Mouse (Mus musculus): Measurements from ENCODE around the gene Ptcra. TPM values are rescaled to one million over a fixed set of nuclear protein-coding genes. Genes with fewer than 3 reads are reported as not detected.

The Ptcra gene
- total and polyA plus RNA-seq, 2 experiments from 2014 or later, result 0.23 TPM; not detected in 1

DNA sequence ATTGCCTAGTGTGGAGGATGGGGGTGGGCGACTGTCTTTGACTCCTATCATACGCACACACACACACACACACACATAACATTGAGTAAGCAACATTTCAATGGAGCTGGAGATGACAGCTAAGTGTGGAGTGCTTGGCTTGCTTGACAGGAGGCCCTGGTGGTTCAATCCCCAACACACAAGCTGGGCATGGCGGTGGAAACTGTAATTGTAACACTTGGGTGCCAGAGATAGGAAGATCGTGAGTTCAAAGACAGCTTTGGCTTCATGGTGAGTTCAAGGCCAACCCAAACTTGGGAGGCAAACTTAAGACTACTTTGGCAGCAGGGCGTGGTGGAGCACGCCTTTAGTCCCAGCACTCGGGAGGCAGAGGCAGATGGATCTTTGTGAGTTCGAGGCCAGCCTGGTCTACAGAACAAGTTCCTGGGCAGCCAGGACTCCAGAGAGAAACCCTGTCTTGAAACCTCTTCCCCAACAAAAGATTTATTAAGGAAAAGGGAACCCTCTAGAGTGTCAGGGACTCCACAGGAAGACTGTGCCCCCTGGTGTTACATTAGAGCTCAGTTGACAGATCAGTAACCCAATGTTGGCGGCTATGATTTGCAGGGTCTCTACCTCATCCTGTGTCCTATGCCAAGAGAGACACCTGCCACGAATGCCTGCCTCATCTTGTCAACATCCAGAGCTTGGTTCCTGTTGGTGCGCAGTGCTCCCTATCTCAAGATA is 48.6 kb downstream of the Ptcra start:
- H3K9me3 ChIP-seq (ENCODE audit: low read length), result no peaks in the 10 kb centered on the region
- no peak overlapping the region for H3K27ac ChIP-seq (ENCODE audit: low read depth, low read length)
- no peaks in the 10 kb centered on the region for H3K27me3 ChIP-seq (ENCODE audit: insufficient read depth, low read length)
- 95% methylated on average over 11 of the region's 11 CpGs for WGBS
- peaks cover 19% of the 10 kb centered on the region for H3K36me3 ChIP-seq (ENCODE audit: insufficient read depth)
- no peak for TF ChIP-seq CTCF (IDR thresholded peaks at IDR 0.05; ENCODE audit: low read depth)
- no peak overlapping the region for H3K4me3 ChIP-seq (ENCODE audit: low read depth, low read length)
- ATAC-seq, result no peak
- H3K4me2 ChIP-seq (ENCODE audit: low read depth), result no peak overlapping the region
- no peak overlapping the region for H3K9ac ChIP-seq
- no peaks in the 10 kb centered on the region for H3K4me1 ChIP-seq (ENCODE audit: insufficient read depth)
- no peak for DNase-seq

DNA sequence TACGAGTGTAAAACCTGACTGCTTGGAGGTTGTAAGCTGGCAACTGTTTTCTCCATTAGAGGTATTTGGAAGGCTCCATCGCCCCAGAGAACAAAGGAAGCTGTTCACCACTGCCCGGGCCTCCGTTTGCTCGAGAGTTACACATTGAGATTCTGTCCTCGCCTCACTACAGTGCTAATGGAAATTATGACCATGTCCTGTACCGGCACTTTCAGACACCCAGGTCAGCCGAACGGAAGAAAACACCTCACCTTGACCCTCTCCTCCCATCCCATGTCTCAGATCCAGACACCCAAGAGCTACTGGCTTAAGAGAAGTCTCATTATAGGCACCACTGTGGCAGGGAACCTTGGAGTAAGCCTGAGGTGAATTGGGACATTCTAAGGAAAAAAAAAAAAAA is 49.7 kb downstream of the Ptcra start:
- peaks cover 19% of the 10 kb centered on the region for H3K36me3 ChIP-seq (ENCODE audit: insufficient read depth)
- H3K4me1 ChIP-seq (ENCODE audit: insufficient read depth), result no peaks in the 10 kb centered on the region
- no peak for TF ChIP-seq CTCF (IDR thresholded peaks at IDR 0.05; ENCODE audit: low read depth)
- no peak overlapping the region for H3K27ac ChIP-seq (ENCODE audit: low read depth, low read length)
- H3K4me2 ChIP-seq (ENCODE audit: low read depth), result no peak overlapping the region
- DNase-seq (no peak), ATAC-seq (no peak)
- H3K4me3 ChIP-seq (ENCODE audit: low read depth, low read length), result no peak overlapping the region
- H3K9me3 ChIP-seq (ENCODE audit: low read length), result no peaks in the 10 kb centered on the region
- no peak overlapping the region for H3K9ac ChIP-seq
- no peaks in the 10 kb centered on the region for H3K27me3 ChIP-seq (ENCODE audit: insufficient read depth, low read length)
- 83% methylated on average over 9 of the region's 9 CpGs for WGBS

DNA sequence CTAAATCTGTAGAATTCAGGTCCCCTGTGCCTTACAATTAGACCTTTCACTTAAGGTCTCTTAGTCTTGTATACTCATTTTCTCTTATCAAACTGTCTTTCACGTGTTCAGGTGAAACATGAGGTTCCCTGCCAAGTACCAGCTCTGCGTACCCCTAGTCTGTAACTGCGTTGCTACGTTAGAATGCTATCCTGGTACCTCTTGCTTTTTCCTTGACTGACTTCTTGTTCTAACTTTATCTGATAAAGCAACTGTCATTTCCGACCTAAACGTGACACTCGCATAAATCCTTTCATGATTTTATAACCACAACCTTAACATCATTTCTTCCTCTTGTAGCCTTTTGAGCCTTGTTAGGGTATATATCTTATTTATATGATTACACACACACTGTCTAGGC is 51.1 kb downstream of the Ptcra start:
- Histone ChIP-seq H3K36me3 (ENCODE audit: insufficient read depth) (peaks cover 19% of the 10 kb centered on the region), H3K4me3 (ENCODE audit: low read depth, low read length) (peak overlapping the region; percentile 100), H3K27me3 (ENCODE audit: insufficient read depth, low read length) (no peaks in the 10 kb centered on the region), H3K27ac (ENCODE audit: low read depth, low read length) (no peak overlapping the region), H3K9ac (peak overlapping the region; percentile 78), H3K4me2 (ENCODE audit: low read depth) (peak overlapping the region; percentile 96), H3K9me3 (ENCODE audit: low read length) (no peaks in the 10 kb centered on the region), H3K4me1 (ENCODE audit: insufficient read depth) (no peaks in the 10 kb centered on the region)
- no peak for TF ChIP-seq CTCF (IDR thresholded peaks at IDR 0.05; ENCODE audit: low read depth)
- ATAC-seq (no peak), DNase-seq (no peak)
- 79% methylated on average over 7 of the region's 7 CpGs for WGBS

DNA sequence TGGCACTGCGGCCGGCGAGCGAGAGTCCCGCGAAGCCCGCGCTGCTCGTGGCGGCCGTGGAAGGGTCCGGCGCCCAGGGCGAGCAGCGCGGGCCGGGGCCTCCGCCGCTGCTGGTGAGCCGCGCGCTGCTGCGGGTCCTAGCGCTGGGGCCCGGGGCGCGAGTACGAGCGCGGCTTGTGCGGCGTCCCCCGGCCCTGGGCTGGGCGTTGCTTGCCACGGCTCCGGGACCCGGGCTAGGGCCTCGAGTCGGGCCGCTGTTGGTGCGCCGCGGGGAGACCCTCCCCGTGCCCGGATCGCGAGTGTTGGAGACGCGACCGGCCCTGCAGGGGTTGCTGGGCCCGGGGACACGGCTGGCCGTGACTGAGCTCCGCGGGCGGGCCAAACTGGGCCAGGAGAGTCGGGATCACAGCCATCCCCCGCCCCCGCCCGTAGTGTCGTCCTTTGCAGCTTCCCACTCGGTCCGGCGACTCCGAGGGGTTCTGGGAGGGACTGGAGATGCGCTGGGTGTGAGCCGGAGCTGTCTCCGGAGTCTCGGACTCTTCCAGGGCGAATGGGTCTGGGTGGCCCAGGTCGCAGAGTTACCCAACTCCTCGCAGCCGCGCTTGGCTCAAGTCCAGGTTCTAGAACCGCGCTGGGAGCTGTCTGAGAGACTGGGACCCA is 51.8 kb downstream of the Ptcra start:
- H3K4me2 ChIP-seq (ENCODE audit: low read depth), result peak overlapping the region; percentile 96
- peaks cover 19% of the 10 kb centered on the region for H3K36me3 ChIP-seq (ENCODE audit: insufficient read depth)
- no peaks in the 10 kb centered on the region for H3K27me3 ChIP-seq (ENCODE audit: insufficient read depth, low read length)
- peak overlapping the region; percentile 76 for H3K27ac ChIP-seq (ENCODE audit: low read depth, low read length)
- H3K4me1 ChIP-seq (ENCODE audit: insufficient read depth), result no peaks in the 10 kb centered on the region
- H3K4me3 ChIP-seq (ENCODE audit: low read depth, low read length), result peak overlapping the region; percentile 100
- 2% methylated on average over 72 of the region's 76 CpGs for WGBS
- TF ChIP-seq CTCF (IDR thresholded peaks at IDR 0.05; ENCODE audit: low read depth), result no peak
- peak overlapping the region; percentile 78 for H3K9ac ChIP-seq
- no peaks in the 10 kb centered on the region for H3K9me3 ChIP-seq (ENCODE audit: low read length)
- DNase-seq (no peak), ATAC-seq (peak; percentile 49)

DNA sequence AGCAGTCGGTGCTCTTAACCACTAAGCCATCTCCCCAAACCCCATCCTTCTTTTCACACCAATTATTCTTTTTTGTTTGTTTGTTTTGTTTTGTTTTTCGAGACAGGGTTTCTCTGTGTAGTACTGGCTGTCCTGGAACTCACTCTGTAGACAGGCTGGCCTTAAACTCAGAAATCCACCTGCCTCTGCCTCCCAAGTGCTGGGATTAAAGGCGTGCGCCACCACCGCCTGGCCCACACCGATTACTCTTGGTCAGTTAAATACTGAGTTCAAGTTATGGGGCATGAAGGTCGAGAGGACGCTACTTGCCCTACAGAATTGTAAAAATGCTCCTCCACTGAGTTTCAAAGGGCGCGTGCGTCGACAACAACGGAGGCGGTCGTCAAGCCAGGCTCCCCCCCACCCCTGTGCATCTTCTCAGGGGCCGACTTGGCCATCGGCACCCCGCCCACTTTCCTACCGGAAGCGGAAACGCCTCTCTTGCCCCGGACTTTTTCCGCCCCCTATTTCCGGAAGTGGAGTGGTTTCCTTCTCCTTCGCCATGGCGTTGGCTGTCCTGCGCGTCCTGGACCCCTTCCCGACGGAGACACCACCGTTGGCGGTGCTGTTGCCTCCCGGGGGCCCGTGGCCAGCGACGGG is 52.4 kb downstream of the Ptcra start, which contains the start of gene Pex6:
Gene Pex6 (plus strand): TSS at position 505 of the 639 bp plus-strand sequence.
- WGBS, result 8% methylated on average over 35 of the region's 36 CpGs
- ATAC-seq (peak; percentile 97), DNase-seq (peak; percentile 94)
- no peaks in the 10 kb centered on the region for H3K27me3 ChIP-seq (ENCODE audit: insufficient read depth, low read length)
- peak; percentile 27; the same call in 1 of the 2 replicates for TF ChIP-seq CTCF (IDR thresholded peaks at IDR 0.05; ENCODE audit: low read depth)
- peaks cover 19% of the 10 kb centered on the region for H3K36me3 ChIP-seq (ENCODE audit: insufficient read depth)
- no peaks in the 10 kb centered on the region for H3K9me3 ChIP-seq (ENCODE audit: low read length)
- H3K4me3 ChIP-seq (ENCODE audit: low read depth, low read length), result peak within 1 kb of the TSS; percentile 100
- H3K9ac ChIP-seq, result peak within 1 kb of the TSS; percentile 78
- peak within 1 kb of the TSS; percentile 96 for H3K4me2 ChIP-seq (ENCODE audit: low read depth)
- peak within 1 kb of the TSS; percentile 76 for H3K27ac ChIP-seq (ENCODE audit: low read depth, low read length)
- no peaks in the 10 kb centered on the region for H3K4me1 ChIP-seq (ENCODE audit: insufficient read depth)

DNA sequence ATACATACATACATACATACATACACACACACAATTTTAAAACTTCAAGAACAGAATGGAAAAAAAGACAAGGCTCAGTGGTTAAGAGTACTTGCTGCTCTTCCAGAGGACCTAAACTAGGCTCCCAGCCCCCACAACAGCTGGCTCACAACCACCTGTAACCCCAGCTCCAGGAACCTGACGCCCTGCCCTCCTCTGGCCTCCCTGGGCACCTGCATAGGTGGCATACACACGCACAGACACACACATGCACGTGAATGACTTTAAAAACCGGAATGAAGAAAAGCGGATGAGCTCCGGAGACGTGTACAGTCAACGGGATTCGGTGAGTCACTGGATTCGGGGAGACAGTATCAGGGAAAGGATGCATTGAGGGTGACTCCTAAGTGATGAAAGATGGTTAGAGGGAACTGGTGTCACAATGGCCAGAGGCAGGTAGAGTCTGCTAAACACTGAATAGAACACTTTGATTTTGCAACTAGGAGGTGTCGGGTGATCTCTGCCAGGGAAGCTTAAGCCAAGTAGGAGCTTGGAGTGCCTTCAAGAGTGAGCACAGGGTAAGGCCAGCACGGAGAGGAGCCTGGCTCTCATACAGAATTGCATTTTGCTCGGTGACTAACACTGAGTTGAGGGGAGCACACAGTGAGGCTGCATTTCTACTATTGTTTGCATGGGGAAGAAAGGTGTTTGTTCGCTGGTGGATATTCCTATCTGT is 57.0 kb downstream of the Ptcra start:
- Histone ChIP-seq H3K4me2 (ENCODE audit: low read depth) (no peak overlapping the region), H3K36me3 (ENCODE audit: insufficient read depth) (no peaks in the 10 kb centered on the region), H3K27ac (ENCODE audit: low read depth, low read length) (no peak overlapping the region), H3K4me3 (ENCODE audit: low read depth, low read length) (no peak overlapping the region), H3K9ac (no peak overlapping the region), H3K9me3 (ENCODE audit: low read length) (no peaks in the 10 kb centered on the region), H3K4me1 (ENCODE audit: insufficient read depth) (peaks cover 12% of the 10 kb centered on the region), H3K27me3 (ENCODE audit: insufficient read depth, low read length) (no peaks in the 10 kb centered on the region)
- no peak for TF ChIP-seq CTCF (IDR thresholded peaks at IDR 0.05; ENCODE audit: low read depth)
- ATAC-seq, result no peak
- WGBS, result 92% methylated on average over 14 of the region's 14 CpGs
- no peak for DNase-seq

Other genes with a start within 250 kb of the Ptcra start
- gene Cul9, start 217.3 kb downstream of the Ptcra start, total RNA-seq (2014; rRNA removed), result 31.9 and 44.4 TPM in 2 replicates
- gene Cul9, start 217.3 kb downstream of the Ptcra start, polyA plus RNA-seq (2015; fragmentation: Nextera tagmentation; extraction: Ambion mirVana), result 9.7 and 13.7 TPM in 2 replicates
- 47.2 and 57.0 TPM in 2 replicates for gene Srf, start 207.5 kb downstream of the Ptcra start, total RNA-seq (2014; rRNA removed)
- gene Srf, start 207.5 kb downstream of the Ptcra start, polyA plus RNA-seq (2015; fragmentation: Nextera tagmentation; extraction: Ambion mirVana), result 2.3 and 2.4 TPM in 2 replicates
- gene Ptk7, start 134.2 kb downstream of the Ptcra start, total RNA-seq (2014; rRNA removed), result 42.4 and 56.6 TPM in 2 replicates
- 18.9 and 19.7 TPM in 2 replicates for gene Ptk7, start 134.2 kb downstream of the Ptcra start, polyA plus RNA-seq (2015; fragmentation: Nextera tagmentation; extraction: Ambion mirVana)
- gene Klc4, start 117.7 kb downstream of the Ptcra start, total RNA-seq (2014; rRNA removed), result 31.2 and 32.7 TPM in 2 replicates
- gene Klc4, start 117.7 kb downstream of the Ptcra start, polyA plus RNA-seq (2015; fragmentation: Nextera tagmentation; extraction: Ambion mirVana), result 20.3 and 21.3 TPM in 2 replicates
- 51.4 and 62.9 TPM in 2 replicates for gene Mrpl2, start 117.5 kb downstream of the Ptcra start, total RNA-seq (2014; rRNA removed)
- 96.2 and 111 TPM in 2 replicates for gene Mrpl2, start 117.5 kb downstream of the Ptcra start, polyA plus RNA-seq (2015; fragmentation: Nextera tagmentation; extraction: Ambion mirVana)
- 77.0 and 89.9 TPM in 2 replicates for gene Cul7, start 113.4 kb downstream of the Ptcra start, total RNA-seq (2014; rRNA removed)
- 20.6 and 24.0 TPM in 2 replicates for gene Cul7, start 113.4 kb downstream of the Ptcra start, polyA plus RNA-seq (2015; fragmentation: Nextera tagmentation; extraction: Ambion mirVana)
- gene Rrp36, start 89.4 kb downstream of the Ptcra start, total RNA-seq (2014; rRNA removed), result 29.7 and 31.1 TPM in 2 replicates
- gene Rrp36, start 89.4 kb downstream of the Ptcra start, polyA plus RNA-seq (2015; fragmentation: Nextera tagmentation; extraction: Ambion mirVana), result 39.4 and 52.1 TPM in 2 replicates
- 124 and 169 TPM in 2 replicates for gene Mea1, start 84.9 kb downstream of the Ptcra start, total RNA-seq (2014; rRNA removed)
- 280 and 286 TPM in 2 replicates for gene Mea1, start 84.9 kb downstream of the Ptcra start, polyA plus RNA-seq (2015; fragmentation: Nextera tagmentation; extraction: Ambion mirVana)
- gene Klhdc3, start 82.8 kb downstream of the Ptcra start, total RNA-seq (2014; rRNA removed), result 71.1 and 77.3 TPM in 2 replicates
- gene Klhdc3, start 82.8 kb downstream of the Ptcra start, polyA plus RNA-seq (2015; fragmentation: Nextera tagmentation; extraction: Ambion mirVana), result 207 and 211 TPM in 2 replicates
- 90.5 and 103 TPM in 2 replicates for gene Ppp2r5d, start 58.6 kb downstream of the Ptcra start, total RNA-seq (2014; rRNA removed)
- 85.5 and 93.5 TPM in 2 replicates for gene Ppp2r5d, start 58.6 kb downstream of the Ptcra start, polyA plus RNA-seq (2015; fragmentation: Nextera tagmentation; extraction: Ambion mirVana)
- 36.5 and 37.9 TPM in 2 replicates for gene Pex6, start 52.2 kb downstream of the Ptcra start, total RNA-seq (2014; rRNA removed)
- gene Pex6, start 52.2 kb downstream of the Ptcra start, polyA plus RNA-seq (2015; fragmentation: Nextera tagmentation; extraction: Ambion mirVana), result 19.6 TPM in 2 replicates
- not detected in 2 replicates for gene Gnmt, start 34.5 kb downstream of the Ptcra start, total RNA-seq (2014; rRNA removed)
- gene Gnmt, start 34.5 kb downstream of the Ptcra start, polyA plus RNA-seq (2015; fragmentation: Nextera tagmentation; extraction: Ambion mirVana), result 1.4 and 2.1 TPM in 2 replicates
- 69.0 and 77.2 TPM in 2 replicates for gene Cnpy3, start 11.5 kb downstream of the Ptcra start, total RNA-seq (2014; rRNA removed)
- gene Cnpy3, start 11.5 kb downstream of the Ptcra start, polyA plus RNA-seq (2015; fragmentation: Nextera tagmentation; extraction: Ambion mirVana), result 68.2 and 69.5 TPM in 2 replicates
- gene 2310039H08Rik, start 8.9 kb upstream of the Ptcra start, total RNA-seq (2014; rRNA removed), result 39.8 and 42.7 TPM in 2 replicates
- 67.1 and 88.8 TPM in 2 replicates for gene 2310039H08Rik, start 8.9 kb upstream of the Ptcra start, polyA plus RNA-seq (2015; fragmentation: Nextera tagmentation; extraction: Ambion mirVana)
- gene Rpl7l1, start 19.0 kb upstream of the Ptcra start, total RNA-seq (2014; rRNA removed), result 62.9 and 64.4 TPM in 2 replicates
- 73.4 and 83.1 TPM in 2 replicates for gene Rpl7l1, start 19.0 kb upstream of the Ptcra start, polyA plus RNA-seq (2015; fragmentation: Nextera tagmentation; extraction: Ambion mirVana)
- 17.4 and 36.7 TPM in 2 replicates for gene Bicral, start 94.8 kb upstream of the Ptcra start, total RNA-seq (2014; rRNA removed)
- 3.8 and 6.7 TPM in 2 replicates for gene Bicral, start 94.8 kb upstream of the Ptcra start, polyA plus RNA-seq (2015; fragmentation: Nextera tagmentation; extraction: Ambion mirVana)
- gene Tbcc, start 127.0 kb upstream of the Ptcra start, total RNA-seq (2014; rRNA removed), result 46.2 and 63.4 TPM in 2 replicates
- gene Tbcc, start 127.0 kb upstream of the Ptcra start, polyA plus RNA-seq (2015; fragmentation: Nextera tagmentation; extraction: Ambion mirVana), result 52.2 and 53.0 TPM in 2 replicates
- gene Prph2, start 146.7 kb upstream of the Ptcra start, total RNA-seq (2014; rRNA removed), result 0.14 TPM in 1 of 2 replicates, not detected in the other
- gene Prph2, start 146.7 kb upstream of the Ptcra start, polyA plus RNA-seq (2015; fragmentation: Nextera tagmentation; extraction: Ambion mirVana), result not detected in 2 replicates
- gene Ubr2, start 246.8 kb upstream of the Ptcra start, total RNA-seq (2014; rRNA removed), result 22.0 and 23.1 TPM in 2 replicates
- gene Ubr2, start 246.8 kb upstream of the Ptcra start, polyA plus RNA-seq (2015; fragmentation: Nextera tagmentation; extraction: Ambion mirVana), result 4.3 and 7.8 TPM in 2 replicates